Mouse (Mus musculus): ENCODE results near the gene Fndc10. TPM values are rescaled to one million over a fixed set of nuclear protein-coding genes. Genes with fewer than 3 reads are reported as not detected.
A peak's percentile ranks its signal among the peaks of the same experiment; 100 is the strongest.
"Not testable (repeated sequence)": the region's sequence is repeated elsewhere in the genome, so short reads cannot be mapped to it uniquely, and the experiment has no call there.

Fndc10 gene
- total RNA-seq, 2 experiments from 2014 or later = 31.5 to 48.1 TPM

DNA sequence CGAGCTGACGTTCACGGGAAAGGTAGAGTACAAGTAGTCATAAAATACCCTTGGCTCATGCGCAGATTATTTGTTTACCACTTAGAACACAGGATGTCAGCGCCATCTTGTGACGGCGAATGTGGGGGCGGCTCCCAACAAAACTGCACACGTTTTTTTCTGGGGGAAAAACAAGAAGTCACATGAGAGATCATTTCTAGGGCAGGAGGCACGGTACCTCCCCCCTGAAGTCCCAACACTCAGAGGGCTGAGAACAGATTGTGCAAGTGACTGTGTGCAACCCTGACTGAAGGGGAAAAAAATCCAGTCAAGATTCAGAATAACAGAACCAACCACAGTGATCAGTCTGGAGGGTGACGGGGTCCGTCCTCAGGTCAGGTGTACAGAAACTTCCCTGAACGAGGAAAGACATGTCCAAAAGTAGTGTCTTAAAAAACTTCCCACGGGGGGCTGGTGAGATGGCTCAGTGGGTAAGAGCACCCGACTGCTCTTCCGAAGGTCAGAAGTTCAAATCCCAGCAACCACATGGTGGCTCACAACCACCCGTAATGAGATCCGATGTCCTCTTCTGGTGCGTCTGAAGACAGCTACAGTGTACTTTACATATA is 10.4 kb upstream of the Fndc10 start:
- DNase-seq (ENCODE audit: low spot score in 2 of 2) = not testable (repeated sequence)

- not testable (repeated sequence) for DNase-seq (ENCODE audit: low spot score in 2 of 2)
Observed at GRCm38 (mm10) chr4:155687764-155688163, 6.4 kb upstream of the Fndc10 start.

DNA sequence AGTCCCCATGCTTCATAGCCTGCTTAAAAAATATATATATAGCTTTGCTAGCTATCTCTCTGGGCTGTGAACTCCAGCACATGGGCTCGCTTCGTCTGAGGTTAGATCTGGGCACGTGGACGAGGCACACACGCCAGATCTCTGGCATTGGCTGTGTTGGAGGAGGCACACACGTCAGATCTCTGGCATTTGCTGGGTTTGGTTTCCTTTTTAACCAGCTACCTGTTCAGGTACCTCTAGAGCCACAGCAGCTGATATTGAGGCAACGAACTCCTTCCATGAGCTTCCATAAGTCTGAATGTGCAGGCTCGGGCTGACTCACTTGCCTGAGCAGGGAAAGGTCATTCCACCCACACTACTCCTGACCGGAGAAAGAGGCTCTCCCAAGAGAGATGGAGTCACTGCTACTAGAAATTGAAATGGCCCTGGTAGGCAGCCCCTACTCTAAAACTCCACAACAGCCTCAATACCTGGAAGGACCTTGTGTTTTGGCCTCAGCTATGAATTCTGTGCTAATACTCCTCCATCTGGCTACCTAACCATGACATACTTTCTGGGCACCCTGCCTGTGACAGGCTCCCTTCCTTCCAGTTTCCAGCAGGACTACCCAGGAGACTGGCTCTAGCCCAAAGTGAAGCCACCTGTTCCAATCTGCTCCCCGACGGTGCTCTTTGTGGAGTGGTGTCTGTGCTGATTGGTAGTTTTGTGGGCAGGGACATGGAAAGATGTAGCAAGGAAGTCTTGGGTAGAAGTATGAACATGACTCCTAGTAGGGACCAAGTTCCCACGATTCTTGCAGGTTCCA is 3.4 kb upstream of the Fndc10 start:
- DNase-seq (ENCODE audit: low spot score in 2 of 2) = no peak

GRCm38 (mm10) chr4:155692421-155692820 is 1.7 kb upstream of the Fndc10 start:
- no peak for DNase-seq (ENCODE audit: low spot score in 2 of 2)

DNA sequence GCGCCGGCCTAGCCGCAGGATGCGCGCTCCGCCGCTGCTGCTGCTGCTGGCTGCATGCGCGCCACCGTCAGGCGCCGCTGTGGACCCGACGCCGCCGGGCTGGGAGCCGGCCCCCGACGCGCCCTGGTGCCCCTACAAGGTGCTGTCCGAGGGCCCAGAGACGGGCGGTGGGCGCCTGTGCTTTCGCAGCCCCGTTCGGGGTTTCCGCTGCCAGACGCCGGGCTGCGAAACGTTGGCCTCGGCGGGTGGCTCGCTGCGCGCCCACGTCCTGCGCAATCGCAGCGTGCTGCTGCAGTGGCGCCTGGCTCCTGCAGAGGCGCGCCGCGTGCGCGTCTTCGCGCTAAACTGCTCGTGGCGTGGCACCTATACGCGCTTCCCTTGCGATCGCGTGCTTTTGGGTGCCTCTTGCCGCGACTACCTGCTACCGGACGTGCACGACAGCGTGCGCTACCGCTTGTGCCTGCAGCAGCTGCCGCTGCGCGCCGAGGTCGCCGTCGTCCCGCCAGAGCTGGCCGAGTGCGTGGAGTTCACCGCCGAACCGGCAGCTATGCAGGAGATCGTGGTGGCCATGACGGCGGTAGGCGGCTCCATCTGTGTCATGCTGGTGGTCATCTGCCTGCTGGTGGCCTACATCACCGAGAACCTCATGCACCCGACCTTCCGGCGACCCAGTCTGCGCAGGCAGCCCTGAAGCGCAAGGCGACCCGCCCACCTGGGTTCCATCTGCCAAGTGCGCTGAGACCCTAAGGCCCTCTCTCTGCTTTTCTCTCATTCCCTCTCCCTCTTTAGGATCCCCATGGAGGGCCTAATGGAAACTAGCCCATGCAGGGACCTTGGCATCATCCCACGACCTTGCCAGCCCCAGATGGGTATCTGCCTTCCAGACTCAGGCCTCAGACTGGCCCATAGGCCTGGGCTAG is 600 bp downstream of the Fndc10 start:
- DNase-seq (ENCODE audit: low spot score in 2 of 2) = peak; percentile 59 to 63

DNA sequence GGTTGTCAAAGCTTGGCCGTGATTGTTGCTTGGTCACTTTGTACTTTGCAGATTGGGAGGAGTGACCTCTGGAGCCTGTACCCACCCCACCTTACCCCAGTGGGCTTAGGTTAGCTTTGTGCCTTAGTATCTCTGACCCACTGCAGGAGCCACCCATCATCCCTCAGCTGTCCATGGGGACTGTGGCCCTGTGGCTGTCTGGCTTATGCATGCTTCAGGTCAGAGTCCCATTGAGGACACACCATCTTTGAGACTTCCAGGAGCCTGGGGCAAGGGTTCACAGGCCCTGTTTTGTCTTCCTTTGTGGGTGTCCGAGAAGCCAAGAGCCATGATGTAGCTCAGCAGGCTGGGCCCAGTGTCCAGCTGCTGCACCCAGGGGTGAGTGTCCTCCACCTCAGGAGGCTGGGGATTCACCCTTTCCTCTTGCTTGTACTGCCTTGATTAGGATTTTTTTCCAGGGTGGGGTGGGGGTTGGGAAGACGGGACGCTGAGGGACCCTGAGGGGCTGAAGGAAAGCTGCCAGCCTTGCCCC is 1.5 kb downstream of the Fndc10 start:
- no peak for DNase-seq (ENCODE audit: low spot score in 2 of 2)

DNA sequence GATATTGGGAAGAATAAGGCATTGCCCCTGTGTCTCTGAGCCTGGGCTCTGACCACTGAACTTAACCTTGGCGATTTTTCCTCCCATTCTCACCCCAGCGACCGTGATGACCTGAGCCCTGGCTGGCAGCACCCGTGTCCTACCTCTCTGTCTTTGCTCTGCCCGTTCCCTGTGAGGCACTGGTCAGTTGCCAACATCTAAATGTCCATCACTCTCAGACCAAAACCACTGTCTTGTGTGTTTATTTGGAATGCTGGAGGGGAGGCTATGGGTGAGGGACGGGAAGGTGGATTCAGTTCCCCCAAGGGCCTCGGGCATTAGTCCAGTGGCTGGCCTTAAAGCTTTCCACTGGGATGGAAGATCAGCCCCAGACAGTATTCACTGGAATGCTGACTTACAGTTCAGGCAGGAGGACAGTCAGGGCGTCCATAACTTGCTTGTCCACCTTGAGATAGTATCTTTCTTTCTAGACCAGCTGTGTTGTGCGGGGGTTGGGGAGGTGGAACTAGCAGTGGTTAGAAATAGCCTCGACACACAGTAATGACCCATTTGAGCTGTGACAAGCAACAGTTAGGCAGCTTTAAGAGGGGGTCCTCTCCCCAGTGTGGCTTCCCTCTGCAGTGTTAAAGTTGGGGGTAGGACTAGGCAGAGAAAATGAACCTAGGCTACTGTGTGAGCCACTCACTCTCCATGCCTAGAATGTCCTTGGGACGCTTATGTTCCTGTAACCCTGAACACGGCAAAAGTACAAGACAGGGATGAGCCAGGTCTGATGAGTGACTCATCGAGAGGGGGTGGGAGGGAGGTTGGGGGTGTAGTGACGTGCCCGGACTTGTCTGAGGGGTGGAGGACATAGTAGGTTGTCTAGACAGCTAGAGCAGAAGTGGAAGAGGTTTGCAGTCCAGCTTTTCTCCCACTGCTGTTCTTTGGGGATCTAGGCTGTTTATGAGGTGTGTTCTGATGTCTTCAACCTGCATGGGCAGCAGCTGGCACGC is 2.4 kb downstream of the Fndc10 start:
- peak in 1 of 2 experiments; percentile 35 for DNase-seq (ENCODE audit: low spot score in 2 of 2)

DNA sequence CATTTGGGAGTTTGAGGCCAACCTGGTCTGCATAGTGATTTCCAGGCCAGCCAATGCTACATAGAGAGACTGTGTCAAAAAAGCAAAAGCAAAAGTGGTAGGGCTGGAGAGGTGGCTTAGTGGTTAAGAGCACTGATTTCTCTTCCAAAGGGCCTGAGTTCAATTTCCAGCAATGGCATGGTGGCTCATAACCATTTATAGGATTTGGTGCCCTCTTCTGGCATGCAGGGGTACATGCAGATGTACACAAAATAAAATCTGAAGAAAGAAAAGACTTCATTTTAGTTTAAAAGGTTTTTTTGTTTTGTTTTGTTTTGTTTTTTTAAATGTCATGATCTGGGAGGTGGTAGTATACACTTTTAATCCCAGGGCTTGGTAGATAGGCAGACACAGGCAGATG is 6.3 kb downstream of the Fndc10 start:
- DNase-seq (ENCODE audit: low spot score in 2 of 2) = no peak

DNA sequence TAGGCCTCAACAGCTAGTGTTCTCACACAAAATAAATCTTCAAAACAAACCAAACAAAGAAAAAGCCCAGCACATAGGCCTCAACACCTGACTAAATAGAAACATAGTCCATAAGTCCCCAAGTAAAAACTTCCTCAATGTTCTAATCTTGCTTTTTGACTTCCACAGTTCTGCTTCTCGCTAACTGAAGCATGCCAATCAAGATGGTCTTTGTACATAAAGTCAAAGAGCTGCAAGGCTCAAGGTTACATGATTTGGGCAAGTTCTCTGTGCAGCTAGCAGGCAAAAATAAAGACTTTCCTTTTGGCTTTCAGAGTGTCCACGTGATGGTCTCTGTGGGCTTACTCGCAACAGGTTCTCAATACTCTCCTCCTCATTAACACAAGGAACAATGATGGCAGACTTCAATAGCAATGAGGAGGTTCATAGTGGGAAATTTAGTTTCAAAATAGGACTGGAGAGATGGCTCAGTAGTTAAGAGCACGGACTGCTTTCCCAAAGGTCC is 9.3 kb downstream of the Fndc10 start:
- DNase-seq (ENCODE audit: low spot score in 2 of 2) = no peak

DNA sequence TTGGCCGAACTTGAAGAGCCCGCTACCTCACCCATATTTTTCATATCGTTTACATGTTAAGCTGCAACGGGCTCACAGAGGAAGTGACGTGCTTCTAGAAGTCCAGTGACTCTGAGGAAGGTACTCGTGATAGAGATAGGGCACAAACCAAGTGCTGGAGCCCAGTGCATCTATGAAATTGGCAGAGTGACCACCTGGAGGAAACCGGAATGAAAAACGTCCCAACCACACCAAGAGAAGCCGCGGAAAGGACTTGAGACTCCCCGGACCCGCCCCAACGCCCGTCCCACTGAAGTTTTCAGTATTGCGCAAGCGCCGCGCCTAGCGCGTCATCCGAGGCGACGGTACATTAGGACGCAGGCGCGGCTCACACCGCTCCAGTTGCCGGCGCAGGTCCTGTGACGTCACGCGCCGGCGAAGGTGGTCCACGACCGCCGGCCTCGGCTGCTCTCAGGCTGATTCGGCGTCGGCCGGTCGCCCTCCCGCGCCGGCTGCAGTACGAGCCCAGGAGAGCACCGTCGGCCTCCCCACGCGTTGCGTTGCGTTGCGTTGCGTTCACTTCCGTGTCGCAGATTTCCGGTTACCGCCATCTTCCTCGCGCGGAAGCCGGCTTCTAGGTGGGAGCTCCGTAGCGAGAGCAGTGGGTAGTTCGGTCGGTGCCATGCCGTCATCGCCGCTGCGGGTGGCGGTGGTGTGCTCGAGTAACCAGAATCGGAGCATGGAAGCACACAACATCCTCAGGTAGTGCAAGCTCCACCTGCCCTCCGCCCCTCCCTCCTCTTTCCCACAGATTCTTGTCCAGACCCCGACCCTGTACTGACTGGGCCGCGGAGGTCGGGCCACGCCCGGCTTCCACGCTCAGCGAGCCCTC is 10.8 kb downstream of the Fndc10 start, which contains the start of gene Ssu72:
Gene Ssu72 (plus strand): TSS at position 80 of the 871 bp plus-strand sequence.
- DNase-seq (ENCODE audit: low spot score in 2 of 2) = peak; percentile 94 to 95

GRCm38 (mm10) chr4:155705592-155705929 is 11.4 kb downstream of the Fndc10 start:
- no peak for DNase-seq (ENCODE audit: low spot score in 2 of 2)

DNA sequence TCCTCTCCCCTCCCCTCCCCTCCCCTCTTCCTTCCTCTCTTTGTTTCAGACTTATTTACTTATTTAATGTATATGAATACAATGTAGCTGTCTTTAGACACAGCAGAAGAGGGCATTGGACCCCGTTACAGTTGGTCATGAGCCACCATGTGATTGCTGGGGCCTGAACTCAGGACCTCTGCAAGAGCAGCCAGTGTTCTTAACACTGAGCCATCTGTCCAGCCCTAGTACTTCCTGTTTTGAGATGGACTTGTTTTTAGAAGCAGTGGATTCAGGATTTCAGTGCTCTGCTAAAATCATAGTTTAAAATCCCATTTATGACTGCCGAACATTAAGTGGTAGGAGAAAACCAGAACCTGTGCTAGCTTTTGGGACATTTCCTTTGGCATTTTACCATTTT is 14.4 kb downstream of the Fndc10 start:
- no peak for DNase-seq (ENCODE audit: low spot score in 2 of 2)

GRCm38 (mm10) chr4:155708988-155709387 is 14.8 kb downstream of the Fndc10 start:
- DNase-seq (ENCODE audit: low spot score in 2 of 2) = no peak

- DNase-seq (ENCODE audit: low spot score in 2 of 2) = no peak
Observed at GRCm38 (mm10) chr4:155710521-155711252, 16.5 kb downstream of the Fndc10 start.

DNA sequence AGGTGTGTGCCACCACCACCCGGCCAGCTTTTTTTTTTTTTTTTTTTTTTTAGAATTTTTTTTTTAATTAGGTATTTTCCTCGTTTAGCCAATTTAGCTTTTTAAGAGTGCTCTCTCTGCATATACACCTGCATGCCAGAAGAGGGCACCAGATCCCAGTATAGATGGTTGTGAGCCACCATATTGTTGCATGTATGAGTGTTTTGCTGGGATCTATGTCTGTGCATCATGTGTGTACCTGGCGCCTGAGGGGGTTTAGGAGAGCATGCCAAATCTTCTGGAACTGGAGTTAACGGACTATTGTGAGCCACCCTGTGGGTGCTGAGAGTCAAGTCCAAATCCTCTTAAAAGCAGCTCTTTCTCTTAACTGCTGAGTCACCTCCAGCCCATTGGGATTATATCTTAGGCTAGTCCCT is 27.5 kb downstream of the Fndc10 start:
- no peak for DNase-seq (ENCODE audit: low spot score in 2 of 2)

DNA sequence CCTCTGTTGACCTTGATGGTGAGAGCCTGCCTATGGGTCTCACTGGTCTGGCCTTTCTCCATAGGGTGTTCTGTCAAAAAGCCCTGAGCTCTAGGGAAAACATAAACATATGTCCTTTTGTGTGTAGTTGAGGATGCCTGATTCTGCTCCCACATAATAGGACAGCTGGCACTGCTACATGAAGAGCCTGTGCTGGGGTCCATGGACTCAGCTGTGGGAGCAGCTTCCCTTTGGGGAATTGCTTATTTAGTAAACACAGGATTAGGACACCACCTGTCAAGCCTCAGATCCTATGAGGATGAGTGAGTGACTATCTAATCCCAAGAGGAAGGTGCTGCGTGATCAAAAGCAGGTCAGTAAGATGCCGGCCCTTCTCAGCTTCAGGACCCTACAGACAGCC is 33.9 kb downstream of the Fndc10 start:
- DNase-seq (ENCODE audit: low spot score in 2 of 2) = no peak

GRCm38 (mm10) chr4:155733267-155733666 is 39.1 kb downstream of the Fndc10 start:
- no peak for DNase-seq (ENCODE audit: low spot score in 2 of 2)

DNA sequence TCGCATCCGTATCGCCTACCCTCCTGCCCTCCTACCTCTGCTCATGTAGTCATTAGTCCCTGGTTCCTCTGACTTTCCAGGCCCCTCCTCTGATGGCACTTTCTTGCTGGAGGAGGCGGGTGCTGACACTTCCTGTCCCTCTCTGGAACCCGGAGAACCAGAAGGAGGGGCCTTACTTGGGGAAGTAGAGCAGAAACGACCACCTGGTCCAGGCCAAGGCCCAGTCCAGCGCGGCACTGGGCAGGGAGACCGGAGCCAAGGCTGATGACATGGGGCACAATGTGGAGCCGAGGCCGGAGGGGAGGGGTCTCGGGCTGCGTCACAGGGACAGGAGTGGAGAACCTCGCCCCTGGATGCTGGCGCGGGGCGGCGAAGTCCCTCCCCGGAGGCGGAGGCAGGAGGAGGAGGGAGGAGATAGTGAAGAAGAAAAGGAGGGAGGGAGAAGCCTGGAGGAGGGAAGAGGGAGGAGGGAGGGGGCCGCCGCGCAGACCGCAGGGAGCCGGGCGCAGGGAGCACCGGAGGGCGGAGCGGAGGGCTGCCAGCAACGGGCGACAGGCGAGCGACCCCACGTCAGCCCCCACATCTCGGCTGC is 40.3 kb downstream of the Fndc10 start, which contains the start of gene Tmem240:
Gene Tmem240 (plus strand): TSS at position 451 of the 592 bp plus-strand sequence.
- peak; percentile 81 to 85 for DNase-seq (ENCODE audit: low spot score in 2 of 2)

All from adrenal gland, adult 18-20 months (tissue).